Mouse (Mus musculus): ENCODE measurements around the gene Arr3.

- TF ChIP-seq CTCF (IDR thresholded peaks at IDR 0.05; ENCODE audit: low read depth, low read length) (no peak), GATA1 (IDR thresholded peaks at IDR 0.05; ENCODE audit: borderline replicate concordance, low read length) (no peak), GATA2 (IDR thresholded peaks at IDR 0.05; ENCODE audit: borderline replicate concordance, low read depth, low read length) (no peak)
Measured at GRCm38 (mm10) chrX:100664825-100665224, 59.5 kb downstream of the Arr3 start.

All from G1E (cell line).